Mouse (Mus musculus) gastrocnemius, postnatal 36 days (tissue): Measurements from ENCODE around the gene Tcte3. TPM values are rescaled to one million over a fixed set of nuclear protein-coding genes. Genes with fewer than 3 reads are reported as not detected.
"Not testable (repeated sequence)": the region's sequence is repeated elsewhere in the genome, so short reads cannot be mapped to it uniquely, and the experiment has no call there.

Experiments used
- DNase-seq, 2 experiments: peaks; one replicate each; pipeline ENCODE4 v3.0.0; 2022
- intact Hi-C: fragments of 180-260 bp; cut with DNase I; formaldehyde crosslinking; loops from one replicate; pipeline ENCODE4 v1.15.1; 2025
- total RNA-seq, 2 experiments: library from RNA; stranded (reverse); gene quantifications; 2 replicates each; pipeline ENCODE4 v1.2.3; 2021

Gene Tcte3
- total RNA-seq, 2 experiments from 2014 or later: not detected

DNA sequence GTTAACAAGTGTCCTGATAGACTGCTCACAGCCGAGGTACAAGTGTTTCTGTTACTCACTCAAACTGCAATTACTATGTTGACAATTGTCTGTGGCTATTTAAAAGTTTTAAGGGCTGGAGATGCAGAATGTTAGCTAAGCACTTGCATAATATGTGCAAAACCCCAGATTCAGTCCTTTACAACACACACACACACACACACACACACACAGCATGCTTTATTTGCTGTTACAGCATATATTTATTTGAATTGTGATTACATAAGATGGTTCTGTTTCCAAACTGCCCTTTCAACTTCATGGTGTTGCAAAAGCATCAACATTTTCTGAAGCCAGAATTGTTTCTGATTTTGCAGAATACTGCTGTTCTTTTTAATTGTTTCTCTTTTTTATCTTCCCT lies 9.1 kb upstream of the Tcte3 start:
- intact Hi-C loops, DNase-seq: not testable (repeated sequence)

DNA sequence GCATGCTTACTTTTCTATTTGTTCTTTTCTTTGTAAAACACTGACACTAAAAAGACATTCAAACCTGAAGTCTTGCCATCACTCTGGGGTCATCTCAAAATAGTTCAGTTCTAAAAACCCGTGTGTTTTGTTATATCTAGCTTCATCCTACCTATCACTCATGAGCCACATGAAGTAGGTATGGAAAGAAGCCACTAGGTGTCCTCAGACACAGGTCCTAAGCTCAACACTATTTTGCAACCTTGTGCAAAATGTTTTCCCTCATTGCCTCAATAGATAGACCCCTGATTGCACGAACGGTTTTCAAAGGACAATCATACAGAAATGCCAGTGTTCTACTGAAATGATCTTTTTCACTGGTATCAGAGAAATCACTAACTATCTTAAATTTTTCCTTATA lies 833 bp downstream of the Tcte3 start:
- intact Hi-C loops, DNase-seq: not testable (repeated sequence)

DNA sequence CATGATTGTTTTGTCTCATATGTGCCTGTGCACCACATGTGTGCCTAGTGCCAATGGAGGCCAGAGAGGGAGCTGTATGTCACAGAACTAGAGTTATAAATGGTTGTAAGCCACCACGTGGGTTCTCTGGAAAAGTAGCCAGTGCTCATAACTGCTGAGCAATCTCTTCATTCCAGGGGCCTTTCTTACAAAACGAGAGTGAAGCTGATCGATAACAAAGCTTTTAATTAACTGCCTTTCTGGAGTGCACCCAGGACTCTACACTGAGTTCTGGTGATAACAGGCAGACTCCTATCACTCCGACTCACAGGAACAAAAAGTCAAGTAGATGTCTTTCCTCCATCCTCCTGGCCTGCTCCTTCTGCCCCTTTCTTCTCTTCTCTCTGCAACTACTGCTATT lies 9.9 kb downstream of the Tcte3 start:
- DNase-seq, intact Hi-C loops: not testable (repeated sequence)

DNA sequence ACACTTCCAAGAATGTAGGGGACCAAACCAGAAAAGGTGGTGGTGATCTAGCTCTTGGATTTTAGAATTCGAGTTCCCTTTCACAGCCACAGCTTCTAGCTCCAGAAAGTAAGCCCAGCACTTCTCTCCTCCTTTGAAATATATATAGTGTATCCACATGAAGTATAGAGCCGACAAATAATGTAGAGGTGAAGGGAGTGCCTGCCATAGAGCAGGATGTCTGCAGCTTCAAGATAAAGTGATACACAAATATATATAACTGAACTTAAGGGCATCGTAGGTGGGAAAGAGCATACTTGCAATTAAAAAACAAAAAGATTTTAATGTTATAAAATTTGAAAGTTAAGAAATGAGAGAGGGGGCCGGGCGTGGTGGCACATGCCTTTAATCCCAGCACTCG lies 15.8 kb downstream of the Tcte3 start:
- intact Hi-C loops, DNase-seq: not testable (repeated sequence)

DNA sequence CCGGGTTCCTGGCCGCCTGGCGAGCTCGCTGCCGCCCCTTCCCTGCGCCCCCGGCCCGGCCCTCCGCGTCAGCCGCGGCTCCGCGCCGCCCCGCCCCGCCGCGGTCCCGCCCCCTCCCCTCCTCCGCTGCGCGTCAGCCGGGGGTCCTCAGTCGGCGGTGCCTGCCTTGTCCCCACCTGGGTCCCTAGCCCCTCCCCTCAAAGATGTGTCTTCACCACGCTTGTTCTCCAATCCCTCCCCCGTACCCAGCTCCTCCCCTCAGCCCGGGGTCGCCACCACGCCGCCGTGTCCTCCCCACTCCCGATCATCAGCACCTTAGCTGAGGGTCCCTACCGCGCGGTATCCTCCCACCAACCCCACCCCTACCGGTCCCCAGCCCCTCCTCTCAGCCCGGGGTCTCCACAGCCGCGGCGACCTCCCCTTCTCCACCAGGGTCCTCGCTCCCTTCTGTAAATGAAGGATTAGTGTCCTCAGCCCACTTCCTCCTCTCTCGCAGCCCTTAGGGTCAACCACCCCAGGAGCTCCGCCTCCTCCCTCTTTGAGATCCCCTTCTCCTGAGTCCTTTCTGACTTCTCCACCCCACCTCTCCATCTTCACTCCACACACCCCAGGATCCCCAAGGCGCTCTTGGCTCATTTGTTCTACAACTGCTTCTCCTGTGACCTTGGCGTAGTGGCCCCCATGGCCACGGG lies 16.6 kb downstream of the Tcte3 start:
- DNase-seq, intact Hi-C loops: not testable (repeated sequence)

DNA sequence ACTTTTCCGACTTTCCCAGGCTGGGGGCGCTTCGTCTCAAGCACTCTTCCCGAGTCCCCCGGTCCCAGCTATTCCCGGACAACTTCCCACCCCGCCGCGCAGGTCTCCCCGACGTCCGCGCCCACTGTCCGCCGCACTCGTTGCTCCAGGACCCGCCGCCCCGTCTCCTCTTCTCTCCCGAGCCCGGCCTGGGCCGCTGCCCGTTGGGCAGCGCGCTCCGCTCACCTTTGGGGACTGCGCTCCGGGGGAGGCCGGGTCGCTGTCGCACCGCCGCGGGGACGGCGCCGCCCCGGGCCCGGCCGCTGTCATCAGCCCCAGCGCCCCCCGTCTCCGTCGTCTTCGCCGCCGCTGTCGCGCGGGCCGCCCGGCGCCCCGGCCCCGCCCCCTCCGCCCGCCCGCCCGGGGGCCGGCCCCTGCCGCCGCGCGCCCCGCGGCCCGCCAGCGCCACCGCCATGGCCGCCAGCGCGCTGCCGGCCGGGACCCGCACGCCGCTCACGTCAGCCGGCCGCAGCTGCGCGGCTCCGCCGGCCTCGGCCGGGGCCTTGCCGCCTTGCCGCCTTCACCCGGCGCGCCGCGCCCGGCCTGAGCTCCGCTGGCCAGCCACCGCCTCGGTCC lies 17.3 kb downstream of the Tcte3 start:
- intact Hi-C loops, DNase-seq: not testable (repeated sequence)

DNA sequence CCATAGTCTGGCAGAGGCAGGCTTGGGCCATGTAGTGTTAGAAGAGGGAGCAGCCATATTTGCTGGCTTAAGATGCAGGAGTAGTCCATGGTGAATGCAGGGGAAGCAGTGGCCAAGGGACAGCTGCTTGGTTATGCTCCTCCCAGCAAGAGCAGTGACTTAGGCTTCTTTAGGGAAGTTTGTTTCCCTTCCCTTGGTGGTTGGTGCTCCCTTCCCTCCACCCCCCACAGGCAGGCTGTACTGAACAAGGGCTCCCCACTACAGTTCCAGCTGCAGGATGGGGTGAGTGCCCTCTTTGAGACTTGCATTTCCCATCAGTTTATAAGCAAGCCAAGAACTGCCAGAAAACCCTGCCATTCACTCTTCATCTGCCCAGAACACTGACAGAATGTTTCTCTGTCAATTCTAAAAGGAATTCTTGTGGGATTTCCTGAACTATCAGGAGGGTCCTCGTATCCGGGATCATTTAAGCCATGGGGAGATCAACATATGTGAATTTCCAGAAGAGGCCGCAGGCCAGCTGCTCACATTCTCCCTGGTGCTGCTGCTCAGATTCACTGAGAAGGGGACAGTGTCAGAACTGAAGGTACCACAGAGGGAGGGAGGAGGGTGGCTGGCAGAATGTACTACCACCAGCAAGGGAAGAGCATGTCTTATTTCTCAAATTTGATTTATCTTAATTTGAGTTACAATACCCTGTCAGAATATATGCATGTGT lies 19.6 kb downstream of the Tcte3 start:
- intact Hi-C loops: not testable (repeated sequence)
- DNase-seq: peak in 1 of 2 experiments; percentile 21

DNA sequence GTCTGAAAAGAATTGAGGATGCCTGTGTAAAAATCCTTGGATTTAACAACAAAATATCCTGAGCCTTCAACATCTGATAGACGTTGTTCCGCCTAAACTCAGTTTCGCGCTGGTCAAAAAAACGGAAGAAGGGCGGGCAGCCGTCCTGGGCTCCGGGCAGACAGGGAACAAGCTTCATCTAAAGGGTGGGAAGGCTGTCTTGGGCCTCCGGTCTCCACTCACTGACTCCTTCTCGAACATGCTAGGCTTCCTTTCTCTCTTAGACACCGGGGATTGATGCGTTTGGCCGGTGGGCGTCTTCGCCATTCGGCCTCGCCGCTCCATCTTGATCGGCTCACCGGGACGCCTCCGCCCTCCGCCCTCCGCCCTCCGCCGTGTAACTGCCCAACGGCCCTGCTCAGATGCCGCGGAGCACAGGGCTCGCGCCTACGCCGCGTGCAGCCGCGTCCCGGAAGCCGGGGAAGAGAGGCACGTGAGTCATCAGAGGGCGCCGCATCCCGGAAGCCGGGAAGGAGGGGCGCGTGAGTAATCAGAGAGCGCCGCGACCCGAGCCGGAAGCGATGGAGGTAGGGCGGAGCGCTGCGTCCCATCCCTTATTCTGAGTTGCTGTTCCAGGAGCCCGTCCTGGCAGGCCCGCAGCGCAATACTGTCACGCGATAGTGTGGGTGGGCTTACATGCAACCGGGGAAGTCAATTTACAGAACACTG lies 31.4 kb downstream of the Tcte3 start, which contains the start of gene Gm3435:
Gene Gm3435 (plus strand): TSS at position 471 of the 708 bp plus-strand sequence.
- DNase-seq, intact Hi-C loops: not testable (repeated sequence)

DNA sequence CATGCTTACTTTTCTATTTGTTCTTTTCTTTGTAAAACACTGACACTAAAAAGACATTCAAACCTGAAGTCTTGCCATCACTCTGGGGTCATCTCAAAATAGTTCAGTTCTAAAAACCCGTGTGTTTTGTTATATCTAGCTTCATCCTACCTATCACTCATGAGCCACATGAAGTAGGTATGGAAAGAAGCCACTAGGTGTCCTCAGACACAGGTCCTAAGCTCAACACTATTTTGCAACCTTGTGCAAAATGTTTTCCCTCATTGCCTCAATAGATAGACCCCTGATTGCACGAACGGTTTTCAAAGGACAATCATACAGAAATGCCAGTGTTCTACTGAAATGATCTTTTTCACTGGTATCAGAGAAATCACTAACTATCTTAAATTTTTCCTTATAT lies 32.2 kb downstream of the Tcte3 start:
- intact Hi-C loops, DNase-seq: not testable (repeated sequence)

DNA sequence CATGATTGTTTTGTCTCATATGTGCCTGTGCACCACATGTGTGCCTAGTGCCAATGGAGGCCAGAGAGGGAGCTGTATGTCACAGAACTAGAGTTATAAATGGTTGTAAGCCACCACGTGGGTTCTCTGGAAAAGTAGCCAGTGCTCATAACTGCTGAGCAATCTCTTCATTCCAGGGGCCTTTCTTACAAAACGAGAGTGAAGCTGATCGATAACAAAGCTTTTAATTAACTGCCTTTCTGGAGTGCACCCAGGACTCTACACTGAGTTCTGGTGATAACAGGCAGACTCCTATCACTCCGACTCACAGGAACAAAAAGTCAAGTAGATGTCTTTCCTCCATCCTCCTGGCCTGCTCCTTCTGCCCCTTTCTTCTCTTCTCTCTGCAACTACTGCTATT lies 41.2 kb downstream of the Tcte3 start:
- intact Hi-C loops, DNase-seq: not testable (repeated sequence)

DNA sequence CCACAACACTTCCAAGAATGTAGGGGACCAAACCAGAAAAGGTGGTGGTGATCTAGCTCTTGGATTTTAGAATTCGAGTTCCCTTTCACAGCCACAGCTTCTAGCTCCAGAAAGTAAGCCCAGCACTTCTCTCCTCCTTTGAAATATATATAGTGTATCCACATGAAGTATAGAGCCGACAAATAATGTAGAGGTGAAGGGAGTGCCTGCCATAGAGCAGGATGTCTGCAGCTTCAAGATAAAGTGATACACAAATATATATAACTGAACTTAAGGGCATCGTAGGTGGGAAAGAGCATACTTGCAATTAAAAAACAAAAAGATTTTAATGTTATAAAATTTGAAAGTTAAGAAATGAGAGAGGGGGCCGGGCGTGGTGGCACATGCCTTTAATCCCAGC lies 47.1 kb downstream of the Tcte3 start:
- DNase-seq, intact Hi-C loops: not testable (repeated sequence)

DNA sequence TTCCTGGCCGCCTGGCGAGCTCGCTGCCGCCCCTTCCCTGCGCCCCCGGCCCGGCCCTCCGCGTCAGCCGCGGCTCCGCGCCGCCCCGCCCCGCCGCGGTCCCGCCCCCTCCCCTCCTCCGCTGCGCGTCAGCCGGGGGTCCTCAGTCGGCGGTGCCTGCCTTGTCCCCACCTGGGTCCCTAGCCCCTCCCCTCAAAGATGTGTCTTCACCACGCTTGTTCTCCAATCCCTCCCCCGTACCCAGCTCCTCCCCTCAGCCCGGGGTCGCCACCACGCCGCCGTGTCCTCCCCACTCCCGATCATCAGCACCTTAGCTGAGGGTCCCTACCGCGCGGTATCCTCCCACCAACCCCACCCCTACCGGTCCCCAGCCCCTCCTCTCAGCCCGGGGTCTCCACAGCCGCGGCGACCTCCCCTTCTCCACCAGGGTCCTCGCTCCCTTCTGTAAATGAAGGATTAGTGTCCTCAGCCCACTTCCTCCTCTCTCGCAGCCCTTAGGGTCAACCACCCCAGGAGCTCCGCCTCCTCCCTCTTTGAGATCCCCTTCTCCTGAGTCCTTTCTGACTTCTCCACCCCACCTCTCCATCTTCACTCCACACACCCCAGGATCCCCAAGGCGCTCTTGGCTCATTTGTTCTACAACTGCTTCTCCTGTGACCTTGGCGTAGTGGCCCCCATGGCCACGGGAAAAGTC lies 48.0 kb downstream of the Tcte3 start:
- intact Hi-C loops: not testable (repeated sequence)

DNA sequence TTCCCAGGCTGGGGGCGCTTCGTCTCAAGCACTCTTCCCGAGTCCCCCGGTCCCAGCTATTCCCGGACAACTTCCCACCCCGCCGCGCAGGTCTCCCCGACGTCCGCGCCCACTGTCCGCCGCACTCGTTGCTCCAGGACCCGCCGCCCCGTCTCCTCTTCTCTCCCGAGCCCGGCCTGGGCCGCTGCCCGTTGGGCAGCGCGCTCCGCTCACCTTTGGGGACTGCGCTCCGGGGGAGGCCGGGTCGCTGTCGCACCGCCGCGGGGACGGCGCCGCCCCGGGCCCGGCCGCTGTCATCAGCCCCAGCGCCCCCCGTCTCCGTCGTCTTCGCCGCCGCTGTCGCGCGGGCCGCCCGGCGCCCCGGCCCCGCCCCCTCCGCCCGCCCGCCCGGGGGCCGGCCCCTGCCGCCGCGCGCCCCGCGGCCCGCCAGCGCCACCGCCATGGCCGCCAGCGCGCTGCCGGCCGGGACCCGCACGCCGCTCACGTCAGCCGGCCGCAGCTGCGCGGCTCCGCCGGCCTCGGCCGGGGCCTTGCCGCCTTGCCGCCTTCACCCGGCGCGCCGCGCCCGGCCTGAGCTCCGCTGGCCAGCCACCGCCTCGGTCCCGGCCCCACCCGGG lies 48.7 kb downstream of the Tcte3 start:
- DNase-seq, intact Hi-C loops: not testable (repeated sequence)

More for the DNA sequence above, 48.0 kb downstream of the Tcte3 start:
- not testable (repeated sequence) for DNase-seq

DNA sequence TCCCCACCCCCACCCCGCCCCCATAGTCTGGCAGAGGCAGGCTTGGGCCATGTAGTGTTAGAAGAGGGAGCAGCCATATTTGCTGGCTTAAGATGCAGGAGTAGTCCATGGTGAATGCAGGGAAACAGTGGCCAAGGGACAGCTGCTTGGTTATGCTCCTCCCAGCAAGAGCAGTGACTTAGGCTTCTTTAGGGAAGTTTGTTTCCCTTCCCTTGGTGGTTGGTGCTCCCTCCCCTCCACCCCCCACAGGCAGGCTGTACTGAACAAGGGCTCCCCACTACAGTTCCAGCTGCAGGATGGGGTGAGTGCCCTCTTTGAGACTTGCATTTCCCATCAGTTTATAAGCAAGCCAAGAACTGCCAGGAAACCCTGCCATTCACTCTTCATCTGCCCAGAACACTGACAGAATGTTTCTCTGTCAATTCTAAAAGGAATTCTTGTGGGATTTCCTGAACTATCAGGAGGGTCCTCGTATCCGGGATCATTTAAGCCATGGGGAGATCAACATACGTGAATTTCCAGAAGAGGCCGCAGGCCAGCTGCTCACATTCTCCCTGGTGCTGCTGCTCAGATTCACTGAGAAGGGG lies 51.1 kb downstream of the Tcte3 start:
- intact Hi-C loops: not testable (repeated sequence)
- peak in 1 of 2 experiments; percentile 8 for DNase-seq

DNA sequence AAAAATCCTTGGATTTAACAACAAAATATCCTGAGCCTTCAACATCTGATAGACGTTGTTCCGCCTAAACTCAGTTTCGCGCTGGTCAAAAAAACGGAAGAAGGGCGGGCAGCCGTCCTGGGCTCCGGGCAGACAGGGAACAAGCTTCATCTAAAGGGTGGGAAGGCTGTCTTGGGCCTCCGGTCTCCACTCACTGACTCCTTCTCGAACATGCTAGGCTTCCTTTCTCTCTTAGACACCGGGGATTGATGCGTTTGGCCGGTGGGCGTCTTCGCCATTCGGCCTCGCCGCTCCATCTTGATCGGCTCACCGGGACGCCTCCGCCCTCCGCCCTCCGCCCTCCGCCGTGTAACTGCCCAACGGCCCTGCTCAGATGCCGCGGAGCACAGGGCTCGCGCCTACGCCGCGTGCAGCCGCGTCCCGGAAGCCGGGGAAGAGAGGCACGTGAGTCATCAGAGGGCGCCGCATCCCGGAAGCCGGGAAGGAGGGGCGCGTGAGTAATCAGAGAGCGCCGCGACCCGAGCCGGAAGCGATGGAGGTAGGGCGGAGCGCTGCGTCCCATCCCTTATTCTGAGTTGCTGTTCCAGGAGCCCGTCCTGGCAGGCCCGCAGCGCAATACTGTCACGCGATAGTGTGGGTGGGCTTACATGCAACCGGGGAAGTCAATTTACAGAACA lies 62.8 kb downstream of the Tcte3 start, which contains the start of the genes 9030025P20Rik and Gm3417:
Gene 9030025P20Rik (plus strand): TSS at position 107 of the 677 bp plus-strand sequence.
Gene Gm3417 (minus strand): TSS at position 429 of the 677 bp plus-strand sequence.
- DNase-seq, intact Hi-C loops: not testable (repeated sequence)

DNA sequence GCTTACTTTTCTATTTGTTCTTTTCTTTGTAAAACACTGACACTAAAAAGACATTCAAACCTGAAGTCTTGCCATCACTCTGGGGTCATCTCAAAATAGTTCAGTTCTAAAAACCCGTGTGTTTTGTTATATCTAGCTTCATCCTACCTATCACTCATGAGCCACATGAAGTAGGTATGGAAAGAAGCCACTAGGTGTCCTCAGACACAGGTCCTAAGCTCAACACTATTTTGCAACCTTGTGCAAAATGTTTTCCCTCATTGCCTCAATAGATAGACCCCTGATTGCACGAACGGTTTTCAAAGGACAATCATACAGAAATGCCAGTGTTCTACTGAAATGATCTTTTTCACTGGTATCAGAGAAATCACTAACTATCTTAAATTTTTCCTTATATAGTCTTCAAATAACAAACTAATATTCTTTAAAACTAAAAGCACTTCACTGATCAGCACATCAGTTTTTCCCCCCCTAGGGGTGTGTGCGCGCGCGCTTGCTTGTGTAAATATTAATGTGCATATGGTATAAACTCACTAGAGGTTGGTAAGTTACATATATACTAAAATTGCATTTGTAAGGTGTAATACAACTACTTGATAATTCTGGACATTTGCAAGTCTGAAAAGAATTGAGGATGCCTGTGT lies 63.4 kb downstream of the Tcte3 start:
- intact Hi-C loops, DNase-seq: not testable (repeated sequence)
